Mouse (Mus musculus) adrenal gland, adult 2 months (tissue): ENCODE results near the gene Lamb3. TPM values are rescaled to one million over a fixed set of nuclear protein-coding genes. Genes with fewer than 3 reads are reported as not detected.

Source experiments
- DNase-seq: peaks from one replicate; pipeline ENCODE4 v3.0.0; 2021
- polyA plus RNA-seq: library from polyadenylated mRNA; depleted of rRNA; stranded (reverse); fragments of >200 nt; gene quantifications from 2 replicates; pipeline ENCODE4 v1.2.3, GENCODE M21; 2012
- total RNA-seq, 2 experiments: library from RNA; stranded (reverse); gene quantifications; 2 replicates each; pipeline ENCODE4 v1.2.3; 2021

Lamb3 gene
- total and polyA plus RNA-seq, 3 experiments, result 0.30 to 2.3 (median 0.69) TPM

- DNase-seq, result no peak
Measured at GRCm38 (mm10) chr1:193310519-193311085, 103.1 kb downstream of the Lamb3 start.

DNA sequence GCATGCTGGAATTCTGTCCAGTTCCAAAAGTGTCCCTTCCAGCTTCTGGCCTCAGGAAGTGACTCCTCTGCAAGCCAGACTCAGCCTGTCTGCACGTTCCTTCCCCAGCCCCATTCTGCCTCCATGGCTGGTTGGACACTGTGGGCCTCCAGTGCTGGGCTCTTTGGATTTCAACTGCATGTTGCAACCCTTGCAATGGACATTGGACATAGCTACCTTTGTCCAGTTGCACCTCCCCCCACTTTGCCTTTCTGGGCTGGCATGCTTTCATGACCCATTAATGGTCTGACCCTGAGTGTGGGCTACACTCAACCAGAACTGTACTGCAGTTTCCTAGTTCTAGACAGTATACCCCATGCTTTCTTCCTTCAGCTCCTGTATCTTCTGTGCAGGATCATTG, 104.1 kb downstream of the Lamb3 start:
- peak; percentile 35 for DNase-seq

GRCm38 (mm10) chr1:193315705-193316357, 108.3 kb downstream of the Lamb3 start:
- DNase-seq, result peak; percentile 73

GRCm38 (mm10) chr1:193316358-193316750, 108.9 kb downstream of the Lamb3 start:
- no peak for DNase-seq

- DNase-seq, result peak; percentile 64
Measured at GRCm38 (mm10) chr1:193317159-193317559, 109.7 kb downstream of the Lamb3 start.

DNA sequence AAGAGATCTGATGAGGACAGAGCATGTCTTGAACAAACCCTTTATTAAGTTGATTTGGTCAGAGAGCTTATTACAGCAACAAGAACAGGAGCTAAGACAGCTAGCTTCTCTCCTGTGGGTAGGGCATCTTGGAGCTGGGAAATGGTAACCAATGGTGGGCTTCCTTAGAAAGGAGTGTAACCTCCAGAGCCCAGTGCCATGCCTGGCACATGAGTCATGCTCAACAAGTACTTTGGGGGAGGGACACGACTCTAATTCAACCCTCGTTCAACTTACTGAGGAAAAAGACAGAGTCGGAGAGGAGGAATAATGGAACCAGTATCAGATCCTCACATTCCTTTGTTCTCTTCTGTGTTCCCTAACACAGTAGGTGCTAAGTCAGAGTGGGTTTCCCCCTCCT, 112.2 kb downstream of the Lamb3 start:
- DNase-seq, result no peak

- no peak for DNase-seq
Measured at GRCm38 (mm10) chr1:193320398-193320797, 112.9 kb downstream of the Lamb3 start.

GRCm38 (mm10) chr1:193323686-193324085, 116.2 kb downstream of the Lamb3 start:
- DNase-seq, result peak; percentile 41

DNA sequence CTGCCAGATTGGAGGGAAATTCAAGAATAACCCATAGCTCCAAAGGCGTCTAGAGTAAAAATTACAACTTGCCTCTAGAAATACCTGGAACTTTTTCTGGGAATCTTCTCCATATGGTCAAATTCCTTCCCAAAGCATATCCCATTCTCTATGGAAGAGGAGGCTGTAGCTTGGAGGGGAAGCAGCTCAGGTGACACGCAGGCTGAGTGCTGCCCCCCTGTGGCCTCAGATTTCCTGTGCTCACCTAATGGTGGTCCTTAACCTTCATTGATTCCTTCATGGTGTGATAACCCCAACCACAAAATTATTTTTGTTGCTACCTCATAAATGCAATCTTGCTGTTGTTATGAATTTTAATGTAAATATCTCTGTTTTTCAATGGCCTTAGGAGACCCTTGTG, 116.7 kb downstream of the Lamb3 start:
- DNase-seq, result peak; percentile 28

DNA sequence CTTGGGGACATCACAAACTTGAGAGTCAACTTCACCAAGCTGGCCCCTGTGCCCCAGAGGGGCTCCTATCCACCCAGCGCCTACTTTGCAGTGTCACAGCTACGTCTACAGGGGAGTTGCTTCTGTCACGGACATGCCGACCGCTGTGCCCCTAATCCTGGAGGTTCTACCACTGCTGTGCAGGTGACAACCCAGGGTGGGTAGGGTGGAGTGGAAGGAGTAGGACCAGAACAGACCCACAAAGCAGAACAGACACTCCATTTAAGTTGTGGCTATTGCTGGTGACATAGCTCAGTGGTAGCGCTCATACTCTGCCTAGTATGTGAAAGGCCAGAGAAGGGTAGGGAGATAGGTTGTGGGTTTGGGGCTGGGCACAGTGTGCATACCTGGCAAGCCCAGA, 118.4 kb downstream of the Lamb3 start:
- no peak for DNase-seq

DNA sequence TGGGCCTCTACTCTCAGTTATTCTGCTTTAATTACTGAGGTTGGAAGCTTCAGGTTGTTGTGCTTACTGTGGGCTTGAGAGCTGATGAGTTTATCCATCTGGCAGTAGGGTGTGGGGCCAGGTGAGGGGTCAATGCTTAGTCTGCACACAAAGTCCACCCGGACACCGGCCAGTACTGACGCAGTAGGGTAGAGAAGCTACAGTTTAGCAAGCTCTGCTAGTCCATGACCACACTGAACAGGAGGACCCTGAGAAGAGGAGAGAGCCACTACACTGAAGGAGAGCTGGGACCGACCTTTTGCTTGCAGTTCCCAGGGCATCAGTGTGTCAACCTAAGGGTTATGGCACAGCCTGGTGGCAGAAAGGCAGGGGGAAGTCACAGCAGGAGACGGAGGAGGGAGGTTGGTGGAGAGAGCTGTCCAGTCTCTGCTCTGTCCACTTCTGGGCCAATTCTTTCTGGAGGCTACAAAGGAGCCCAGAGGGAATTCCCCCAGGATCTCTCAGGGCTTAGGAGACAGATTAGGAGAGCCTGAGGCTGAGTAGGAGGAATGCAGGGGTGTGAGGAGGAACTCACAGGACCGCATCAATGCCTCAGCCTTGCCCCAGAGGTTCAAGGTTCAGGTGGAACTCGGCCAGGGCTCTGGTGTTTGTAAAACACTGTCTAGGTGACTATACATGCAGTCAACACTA, 119.1 kb downstream of the Lamb3 start:
- peak; percentile 33 for DNase-seq

DNA sequence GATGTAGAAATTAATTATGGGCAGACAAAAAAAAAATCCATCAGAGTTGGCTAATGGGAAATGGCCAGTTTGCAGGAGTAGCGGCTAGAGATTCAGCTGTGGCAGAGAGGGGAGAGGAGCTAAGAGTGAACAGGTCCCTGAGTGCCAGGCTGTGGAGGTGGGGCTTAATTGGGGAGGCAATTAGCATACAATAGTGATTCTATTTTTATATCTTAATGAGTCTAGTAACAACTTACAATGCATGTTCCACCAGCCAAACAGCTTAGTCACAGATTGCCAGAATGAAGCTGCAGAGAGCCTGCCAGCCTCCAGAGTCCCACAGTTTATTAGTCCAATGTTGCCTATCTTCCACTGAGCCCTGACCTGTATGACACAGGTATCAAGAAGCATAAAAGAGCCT, 119.7 kb downstream of the Lamb3 start:
- no peak for DNase-seq

GRCm38 (mm10) chr1:193327686-193328085, 120.2 kb downstream of the Lamb3 start:
- DNase-seq, result no peak

DNA sequence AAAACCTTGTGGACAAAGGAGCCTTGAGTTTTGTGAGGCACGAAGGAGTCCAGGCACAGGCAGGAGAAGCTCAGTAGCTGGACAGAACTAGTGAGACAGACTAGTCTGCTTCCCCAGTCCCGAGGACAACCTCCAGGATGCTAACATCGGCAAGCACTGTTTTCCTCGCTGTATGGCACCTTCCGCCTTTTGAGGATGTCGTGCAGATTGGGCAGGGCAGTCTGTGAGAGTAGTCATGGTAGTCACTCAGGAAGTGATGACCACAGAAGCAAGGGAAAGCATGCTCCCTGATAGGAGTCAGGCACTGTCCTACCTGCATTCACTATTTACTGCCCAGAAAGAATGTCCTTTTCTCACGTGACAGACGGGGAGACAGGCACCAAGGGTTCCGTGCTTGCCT, 122.1 kb downstream of the Lamb3 start:
- no peak for DNase-seq

- peak; percentile 80 for DNase-seq
Measured at GRCm38 (mm10) chr1:193330172-193330571, 122.7 kb downstream of the Lamb3 start.

DNA sequence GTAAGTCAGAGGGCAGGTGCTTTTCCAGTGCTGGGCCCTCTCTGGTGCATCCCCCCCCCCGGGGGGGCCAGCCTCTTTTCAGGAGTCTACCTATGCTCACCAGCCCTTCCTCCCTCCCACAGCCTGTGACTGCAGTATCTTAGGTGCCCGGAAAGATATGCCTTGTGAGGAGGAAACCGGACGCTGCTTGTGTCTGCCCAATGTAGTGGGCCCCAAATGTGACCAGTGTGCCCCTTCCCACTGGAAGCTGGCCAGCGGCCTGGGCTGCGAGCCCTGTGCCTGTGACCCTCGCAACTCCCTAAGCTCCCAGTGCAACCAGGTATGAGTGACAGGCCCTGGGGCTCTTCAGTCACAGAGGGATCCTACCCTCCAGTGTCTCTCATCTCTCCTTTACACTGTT, 123.1 kb downstream of the Lamb3 start:
- no peak for DNase-seq

- no peak for DNase-seq
Measured at GRCm38 (mm10) chr1:193332018-193332417, 124.5 kb downstream of the Lamb3 start.

- DNase-seq, result no peak
Measured at GRCm38 (mm10) chr1:193332671-193333070, 125.2 kb downstream of the Lamb3 start.

- DNase-seq, result no peak
Measured at GRCm38 (mm10) chr1:193333776-193334175, 126.3 kb downstream of the Lamb3 start.

- no peak for DNase-seq
Measured at GRCm38 (mm10) chr1:193334546-193334945, 127.0 kb downstream of the Lamb3 start.

- DNase-seq, result no peak
Measured at GRCm38 (mm10) chr1:193336122-193337017, 128.9 kb downstream of the Lamb3 start.

DNA sequence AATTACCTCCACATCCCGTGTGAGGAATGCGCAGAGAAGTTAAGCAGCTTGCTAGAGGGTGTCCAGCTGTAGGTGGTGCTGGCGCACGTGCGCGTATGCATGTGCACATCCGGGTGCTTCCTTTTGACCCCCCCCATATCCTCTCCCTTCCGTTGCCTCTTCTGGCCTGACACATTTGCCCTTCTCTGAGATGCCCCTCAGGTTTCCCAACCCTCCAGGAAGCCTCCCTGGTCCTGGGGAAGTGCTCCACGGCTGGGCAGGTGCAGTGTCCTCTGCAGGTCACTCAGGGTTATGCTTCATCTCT, 129.5 kb downstream of the Lamb3 start:
- no peak for DNase-seq
